20 mouse cellular contexts compared by ENCODE assay signal in the genomic region with DNA sequence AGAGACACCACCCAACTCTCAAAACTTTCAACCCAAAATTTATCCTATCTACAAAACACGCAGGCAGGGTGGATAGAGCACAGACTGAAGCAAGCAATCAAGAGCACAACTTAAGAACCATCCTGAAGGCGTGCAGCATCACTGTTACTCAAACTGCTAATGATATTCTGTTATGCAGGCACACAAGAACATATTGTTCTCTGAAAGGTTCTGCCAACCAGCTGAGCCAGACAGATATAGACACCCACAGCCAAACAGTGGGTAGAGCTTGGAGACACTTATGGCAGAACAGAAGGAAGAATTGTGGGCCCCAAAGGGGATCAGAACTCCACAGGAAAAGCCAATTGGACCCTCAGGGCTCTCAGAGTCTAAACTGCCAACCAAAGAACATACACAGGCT.
DNase-seq lines count a peak whose midpoint lies in the region; TF ChIP-seq lines count a peak whose summit lies in the region.
"Had no signal": no experiment of that assay in that cellular context is flagged by ENCODE, and none has a peak within 500 bp of the region (broad histone marks: within the 10 kb centered on the region; RNA-seq: fewer than 3 reads in every experiment).

No protein-coding gene starts in this region.

- no peak overlapping the region for H3K4me3 ChIP-seq in left cerebral cortex, adult 2 months
- H3K4me3 ChIP-seq: embryonic facial prominence, embryonic 13.5 days; hindbrain, embryonic 10.5 days; limb, embryonic 12.5 days; liver, embryonic 12.5 days; stomach, embryonic 15.5 days had no signal

- no peak for TF ChIP-seq CTCF in left cerebral cortex, adult 2 months (IDR thresholded peaks at IDR 0.05)

- no peak overlapping the region for H3K27ac ChIP-seq in left cerebral cortex, adult 2 months
- H3K27ac ChIP-seq: embryonic facial prominence, embryonic 13.5 days; hindbrain, embryonic 10.5 days; kidney, postnatal 0 days; limb, embryonic 12.5 days; liver, embryonic 12.5 days; stomach, embryonic 15.5 days had no signal

- peak; percentile 56 for DNase-seq in right cerebral cortex, adult 18-20 months
- DNase-seq in right cerebral cortex, postnatal 14 days, result no peak
- DNase-seq in layer of hippocampus, adult 8-10 months (ENCODE audit: low spot score in 2 of 2), result peak; percentile 47 to 48
- peak; percentile 8 to 18 for DNase-seq in left cerebral cortex, adult 2 months (ENCODE audit: extremely low spot score in 1 of 2, low spot score in 2 of 2)
- peak; percentile 21 to 54 for DNase-seq in right cerebral cortex, postnatal 36 days (ENCODE audit: low spot score in 2 of 2)
- DNase-seq in cerebellum, adult 11 months, result no peak
- no peak for DNase-seq in cerebellum, adult 9-10 months
- no peak for DNase-seq in neural tube, embryonic 10.5 days (ENCODE audit: extremely low spot score, low spot score)
- DNase-seq: cerebellum, postnatal 10 days; gastrocnemius, postnatal 14 days; kidney, adult 11 months; lung, adult 2 months; lung, postnatal 36 days; thymus, adult 2 months had no signal

- intact Hi-C loops in left cerebral cortex, adult 2 months (cut with DNase I), result no loop called here

Comparison
In these comparisons a context has a peak if more than half of its experiments do, and no peak if none do; other contexts are left out.
1. DNase-seq: peak in right cerebral cortex, adult 18-20 months (single experiment), layer of hippocampus, adult 8-10 months (2 of 2), left cerebral cortex, adult 2 months (2 of 2) and right cerebral cortex, postnatal 36 days (2 of 2); none in right cerebral cortex, postnatal 14 days (single experiment), cerebellum, adult 11 months (single experiment), cerebellum, adult 9-10 months (single experiment) and neural tube, embryonic 10.5 days (single experiment).